Mouse (Mus musculus): ENCODE data around the gene Unc5c.

Gene Unc5c

GRCm38 (mm10) chr3:141724499-141724898, 259.5 kb downstream of the Unc5c start:
- no peak for DNase-seq

DNA sequence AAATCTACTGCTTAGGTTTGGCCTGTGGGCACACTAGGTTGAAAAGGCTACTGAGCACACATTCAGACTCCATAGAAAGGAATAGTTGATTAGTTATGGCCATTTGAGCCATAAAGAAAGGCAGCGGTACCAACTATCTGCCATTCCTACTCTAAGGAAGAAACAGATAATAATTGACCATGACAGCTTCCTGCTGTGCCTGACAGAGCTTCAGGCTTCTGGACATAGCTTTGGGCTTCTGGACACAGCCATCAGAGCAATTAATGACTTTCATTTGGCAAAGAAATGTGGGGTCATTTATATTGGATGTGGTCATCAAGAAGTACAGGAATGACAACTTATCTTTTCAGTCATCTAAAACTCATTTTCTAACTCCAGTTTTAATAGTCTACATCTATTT, 260.4 kb downstream of the Unc5c start:
- no peak for DNase-seq

GRCm38 (mm10) chr3:141733844-141734243, 268.8 kb downstream of the Unc5c start:
- no peak for DNase-seq

DNA sequence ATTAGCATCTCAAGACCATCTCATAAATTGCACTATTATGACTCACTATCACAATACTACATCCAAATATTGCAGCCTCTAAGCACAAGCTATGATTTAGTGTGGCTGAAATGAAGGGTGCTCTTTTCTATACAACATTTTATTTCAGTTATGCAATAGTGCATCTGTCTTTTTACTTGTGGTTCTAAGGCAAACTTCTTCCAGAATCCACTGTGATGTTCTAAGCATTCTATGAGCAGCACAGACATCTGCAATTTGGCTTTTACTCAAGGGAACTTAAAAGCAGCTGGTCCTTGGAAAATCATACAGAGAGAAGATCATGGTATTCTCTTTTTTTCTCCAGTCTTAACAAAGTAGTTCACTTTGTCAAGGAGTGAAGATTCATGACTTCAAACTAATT, 270.3 kb downstream of the Unc5c start:
- no peak for DNase-seq

- no peak for DNase-seq
Measured at GRCm38 (mm10) chr3:141745322-141745721, 280.3 kb downstream of the Unc5c start.

- no peak for DNase-seq
Measured at GRCm38 (mm10) chr3:141748694-141749381, 283.8 kb downstream of the Unc5c start.

GRCm38 (mm10) chr3:141752172-141752571, 287.2 kb downstream of the Unc5c start:
- no peak for DNase-seq

DNA sequence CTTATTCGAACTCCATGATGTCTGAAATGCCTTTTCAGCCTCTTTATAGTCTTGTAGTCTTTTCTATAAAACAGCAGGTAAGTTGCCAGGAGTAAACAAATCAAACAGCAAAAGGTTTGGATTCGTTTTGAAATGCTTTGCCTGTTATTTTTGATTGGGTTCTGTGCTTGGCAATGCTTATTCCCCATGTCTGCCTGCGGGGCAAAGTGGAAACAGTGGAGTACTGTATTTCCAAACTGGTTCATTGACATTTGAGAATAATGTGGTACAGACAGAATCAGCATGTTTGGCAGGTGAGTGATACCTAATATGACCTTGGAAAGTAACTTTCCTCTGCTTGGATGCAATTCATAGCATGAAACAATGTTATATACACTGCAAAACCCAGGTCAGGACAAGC, 292.2 kb downstream of the Unc5c start:
- DNase-seq = no peak

DNA sequence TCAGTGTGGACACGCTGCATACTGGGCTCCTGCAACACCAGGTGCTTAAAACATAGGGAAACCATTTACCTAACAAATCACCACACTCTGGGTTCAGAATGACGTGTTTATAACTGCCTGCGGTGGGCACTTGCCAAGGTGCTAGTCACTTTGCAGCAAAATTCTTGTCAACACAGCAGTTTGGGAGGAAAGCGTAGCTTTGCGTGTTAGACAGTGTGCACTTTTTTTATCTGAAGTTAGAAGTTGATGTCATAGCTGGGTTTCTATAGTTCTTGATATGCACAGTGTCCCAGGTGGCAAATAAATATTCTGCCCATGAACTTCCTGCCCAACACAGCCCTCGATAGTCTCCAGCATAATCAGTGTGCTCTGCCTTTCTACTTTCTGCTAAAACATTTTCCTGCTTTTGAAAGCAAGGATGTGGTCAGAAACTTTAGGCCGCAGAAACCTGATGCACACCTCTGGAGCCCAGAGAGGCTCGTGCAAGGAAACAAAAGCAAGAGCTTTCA, 313.4 kb downstream of the Unc5c start:
- DNase-seq = no peak

- peak; percentile 27 to 39 for DNase-seq
Measured at GRCm38 (mm10) chr3:141779186-141779585, 314.2 kb downstream of the Unc5c start.

DNA sequence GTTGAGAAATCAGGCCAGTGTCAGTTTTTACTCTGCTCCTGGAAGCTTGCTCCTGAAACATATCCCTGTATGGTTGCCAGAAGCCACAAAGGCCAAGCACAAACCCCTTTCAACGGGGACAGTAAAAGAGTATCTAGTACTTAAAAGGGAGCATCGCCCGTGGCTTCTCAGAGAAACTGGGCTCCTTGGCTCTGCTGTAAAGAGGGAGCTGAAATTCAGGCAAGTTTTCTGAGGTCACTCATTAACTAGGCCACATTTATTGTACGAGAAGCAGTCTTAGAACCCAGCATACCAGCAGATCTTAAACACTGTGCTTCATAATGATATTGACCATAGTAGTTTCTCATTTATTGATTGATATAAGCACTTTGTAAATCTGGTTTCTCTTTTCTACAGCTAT, 317.5 kb downstream of the Unc5c start:
- peak; percentile 17 to 26 for DNase-seq

GRCm38 (mm10) chr3:141791026-141791780, 326.2 kb downstream of the Unc5c start:
- no peak for DNase-seq

DNA sequence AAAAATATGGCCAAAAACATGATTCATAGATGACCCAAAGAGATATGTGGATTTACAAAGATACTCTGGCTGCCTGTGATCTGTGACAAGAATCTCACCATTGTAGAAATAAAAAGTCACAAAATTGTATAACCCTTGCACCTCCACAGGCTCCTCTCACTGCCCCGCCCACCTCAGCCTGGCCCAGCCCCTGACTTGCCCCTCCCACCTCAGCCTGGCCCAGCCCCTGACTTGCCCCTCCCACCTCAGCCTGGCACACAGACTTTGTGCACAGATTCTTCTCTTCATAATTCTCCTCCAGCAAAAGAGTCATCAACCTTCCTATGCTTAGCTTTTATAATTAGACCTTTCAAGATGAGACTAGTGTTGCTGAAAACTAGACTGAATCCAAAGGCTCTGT, 327.1 kb downstream of the Unc5c start:
- peak in 1 of 2 experiments; percentile 6 for DNase-seq

DNA sequence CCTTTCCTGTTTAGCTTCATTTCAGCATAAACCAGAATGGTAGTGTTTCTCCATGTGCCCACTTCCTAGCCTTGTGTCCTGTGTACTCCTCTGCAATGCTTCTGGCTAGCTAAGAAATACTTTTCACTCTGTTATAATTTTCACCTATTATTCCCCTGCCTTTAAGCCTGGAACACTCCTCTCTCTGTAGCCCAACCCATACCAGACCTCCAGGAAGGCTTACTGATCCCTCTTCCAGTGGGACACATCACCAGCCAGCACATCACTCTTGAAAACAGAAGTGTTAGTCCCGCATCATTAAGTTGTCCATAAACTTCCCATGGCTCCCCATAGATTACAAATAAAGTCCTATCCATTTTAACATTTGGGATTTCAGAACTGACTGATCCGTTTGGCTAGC, 328.7 kb downstream of the Unc5c start:
- DNase-seq = no peak

GRCm38 (mm10) chr3:141794371-141794770, 329.4 kb downstream of the Unc5c start:
- no peak for DNase-seq

- DNase-seq = no peak
Measured at GRCm38 (mm10) chr3:141797372-141797771, 332.4 kb downstream of the Unc5c start.

DNA sequence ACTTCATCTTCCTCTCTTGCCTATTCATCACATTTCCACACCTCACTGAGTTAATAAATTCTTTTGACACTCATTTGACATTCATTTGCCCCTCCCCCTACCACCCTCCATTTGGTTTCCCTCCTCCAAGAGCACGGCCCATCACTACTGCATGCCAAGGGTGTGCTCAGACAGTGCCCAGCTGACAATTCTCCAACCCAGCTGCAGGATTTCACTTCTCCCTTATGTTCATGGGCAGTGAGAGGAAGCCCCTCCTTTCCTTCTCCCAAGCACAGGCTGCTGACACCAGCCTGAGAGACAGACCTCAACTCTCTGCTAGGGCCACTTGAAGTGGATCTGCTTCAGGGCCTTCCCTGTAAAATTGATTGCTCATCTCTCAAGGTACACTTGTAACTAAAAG, 332.8 kb downstream of the Unc5c start:
- DNase-seq = no peak

DNA sequence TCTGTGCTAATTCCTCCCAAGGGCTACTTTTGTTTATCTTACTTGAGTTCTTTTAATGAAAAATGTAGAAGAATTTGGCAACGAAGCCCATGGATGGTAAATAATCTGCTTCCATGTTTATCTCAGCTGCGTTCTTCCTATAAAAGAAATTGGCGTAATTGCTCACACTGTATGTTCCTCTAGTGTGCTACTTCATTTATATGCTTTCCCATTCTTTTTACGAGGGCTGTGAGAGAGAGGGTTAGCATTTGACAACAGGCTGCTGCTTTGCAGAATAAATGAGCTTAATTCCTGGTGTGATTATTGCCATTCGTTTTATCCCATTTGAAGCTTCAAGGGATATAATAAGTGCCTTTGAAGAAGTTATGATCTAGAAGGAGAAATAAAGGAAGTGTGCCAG, 339.1 kb downstream of the Unc5c start:
- no peak for DNase-seq

DNA sequence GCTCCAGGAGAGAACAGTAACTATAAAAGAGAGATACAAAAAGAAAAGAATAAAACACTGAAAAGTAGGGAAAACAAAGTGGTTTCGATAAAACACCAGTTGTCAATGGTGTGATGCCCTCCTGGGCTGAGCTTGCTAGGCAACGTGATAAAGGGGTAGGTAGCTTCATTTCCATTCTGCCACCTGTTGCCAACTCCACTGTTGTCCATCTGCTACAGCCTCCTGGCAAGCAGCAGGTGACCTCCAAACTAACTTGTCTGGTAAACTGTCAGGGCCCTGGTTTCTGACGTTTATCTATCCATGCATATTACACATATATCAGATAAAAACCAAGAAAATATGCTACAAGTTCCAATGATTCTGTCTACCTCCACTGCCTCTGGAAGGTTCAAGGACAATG, 344.6 kb downstream of the Unc5c start:
- no peak for DNase-seq

GRCm38 (mm10) chr3:141810944-141811343, 345.9 kb downstream of the Unc5c start:
- no peak for DNase-seq

GRCm38 (mm10) chr3:141811348-141811747, 346.3 kb downstream of the Unc5c start:
- peak; percentile 32 to 74 for DNase-seq

GRCm38 (mm10) chr3:141814776-141815175, 349.8 kb downstream of the Unc5c start:
- DNase-seq = no peak

GRCm38 (mm10) chr3:141818615-141819312, 353.7 kb downstream of the Unc5c start:
- DNase-seq = no peak

Data from kidney, postnatal 36 days (tissue).